Mouse (Mus musculus): ENCODE measurements around the gene Gbp4.
"Not testable (repeated sequence)": the region's sequence is repeated elsewhere in the genome, so short reads cannot be mapped to it uniquely, and the experiment has no call there.

Gene Gbp4

GRCm38 (mm10) chr5:105139409-105140088 lies at the start of gene Gbp4, which contains the start of the genes Gbp9 and Gbp8:
Gbp4 (minus strand) TSS chr5:105139586.
Gbp9 (minus strand) TSS chr5:105139539.
Gbp8 (minus strand) TSS chr5:105139540.
- DNase-seq (ENCODE audit: low spot score) = not testable (repeated sequence)

DNA sequence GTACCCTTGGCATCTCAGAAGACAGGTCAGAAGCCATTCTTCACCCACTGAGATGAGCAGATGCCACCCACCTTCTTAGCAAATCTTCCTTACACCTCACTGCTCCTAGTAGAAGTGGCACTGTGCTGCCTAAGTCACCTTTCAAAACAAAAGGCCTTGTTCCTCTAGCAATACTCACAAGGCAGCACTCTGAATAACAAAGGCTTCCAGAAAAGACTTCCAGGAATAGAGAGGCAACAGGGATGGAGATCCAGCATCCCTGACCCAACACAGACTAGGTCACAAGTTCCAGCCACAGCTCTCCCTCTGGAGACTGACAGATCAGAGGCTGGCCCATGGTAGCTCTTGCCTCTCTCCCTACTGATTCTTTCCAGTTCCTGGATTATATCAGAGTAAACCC lies 42.1 kb upstream of the Gbp4 start:
- no peak for DNase-seq (ENCODE audit: low spot score)

GRCm38 (mm10) chr5:105156582-105156981 lies 17.2 kb upstream of the Gbp4 start:
- DNase-seq (ENCODE audit: low spot score) = no peak

GRCm38 (mm10) chr5:105154049-105154448 lies 14.7 kb upstream of the Gbp4 start:
- no peak for DNase-seq (ENCODE audit: low spot score)

GRCm38 (mm10) chr5:105148062-105148461 lies 8.7 kb upstream of the Gbp4 start:
- not testable (repeated sequence) for DNase-seq (ENCODE audit: low spot score)

GRCm38 (mm10) chr5:105146447-105146846 lies 7.1 kb upstream of the Gbp4 start:
- no peak for DNase-seq (ENCODE audit: low spot score)

- not testable (repeated sequence) for DNase-seq (ENCODE audit: low spot score)
Measured at GRCm38 (mm10) chr5:105145731-105146130, 6.3 kb upstream of the Gbp4 start.

GRCm38 (mm10) chr5:105140089-105140810 lies 864 bp upstream of the Gbp4 start:
- DNase-seq (ENCODE audit: low spot score) = not testable (repeated sequence)

GRCm38 (mm10) chr5:105138906-105139305 lies 480 bp downstream of the Gbp4 start:
- DNase-seq (ENCODE audit: low spot score) = no peak

DNA sequence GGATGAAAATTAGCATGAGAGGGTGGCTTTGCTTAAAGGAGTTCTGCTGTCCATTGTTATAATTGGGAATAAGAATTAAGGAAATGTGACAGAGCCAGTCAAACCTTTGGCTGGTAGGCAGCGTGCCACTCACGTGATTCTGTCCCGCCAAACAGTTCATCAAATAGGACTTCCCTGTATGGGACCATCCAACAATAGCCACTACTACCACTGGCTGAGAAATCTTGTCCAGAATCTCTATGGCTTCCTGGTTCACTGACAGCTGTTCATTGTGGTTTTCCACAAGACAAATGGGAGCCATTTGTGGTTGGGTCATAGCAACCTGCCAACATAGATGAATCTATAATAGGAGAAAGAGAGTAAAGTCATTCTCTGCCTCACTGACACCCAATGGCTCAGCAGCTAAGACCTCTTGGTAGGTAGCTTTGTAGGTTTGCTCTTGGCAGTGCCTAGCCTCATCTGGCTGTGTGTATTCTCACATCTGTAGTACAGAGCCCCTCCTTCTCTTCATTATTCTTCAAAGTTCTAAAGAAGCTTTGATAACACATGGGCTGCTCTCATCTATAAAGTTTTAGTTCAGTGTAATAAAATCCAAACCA lies 2.6 kb downstream of the Gbp4 start:
- not testable (repeated sequence) for DNase-seq (ENCODE audit: low spot score)

- not testable (repeated sequence) for DNase-seq (ENCODE audit: low spot score)
Measured at GRCm38 (mm10) chr5:105121731-105122130, 17.7 kb downstream of the Gbp4 start.

GRCm38 (mm10) chr5:105115740-105116139 lies 23.6 kb downstream of the Gbp4 start:
- no peak for DNase-seq (ENCODE audit: low spot score)

DNA sequence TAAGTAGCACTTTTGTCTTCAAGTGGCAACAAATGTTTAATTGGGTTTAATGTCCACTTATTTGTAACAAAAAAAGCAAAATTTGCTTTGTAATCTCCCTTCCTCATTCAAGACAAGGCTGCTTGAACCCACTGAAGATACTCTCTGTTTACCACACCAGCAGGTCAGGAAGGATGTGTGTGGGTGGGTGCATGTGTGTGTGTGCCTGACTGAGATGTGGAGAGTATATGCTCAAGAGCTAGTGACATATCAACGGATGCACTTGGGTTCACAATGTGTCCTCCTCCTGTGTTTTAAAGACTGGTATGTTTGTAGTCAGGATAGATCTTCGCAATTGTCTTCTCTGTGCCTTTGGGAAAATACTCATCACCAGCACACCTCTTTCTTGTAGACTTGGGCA lies 24.7 kb downstream of the Gbp4 start:
- no peak for DNase-seq (ENCODE audit: low spot score)

DNA sequence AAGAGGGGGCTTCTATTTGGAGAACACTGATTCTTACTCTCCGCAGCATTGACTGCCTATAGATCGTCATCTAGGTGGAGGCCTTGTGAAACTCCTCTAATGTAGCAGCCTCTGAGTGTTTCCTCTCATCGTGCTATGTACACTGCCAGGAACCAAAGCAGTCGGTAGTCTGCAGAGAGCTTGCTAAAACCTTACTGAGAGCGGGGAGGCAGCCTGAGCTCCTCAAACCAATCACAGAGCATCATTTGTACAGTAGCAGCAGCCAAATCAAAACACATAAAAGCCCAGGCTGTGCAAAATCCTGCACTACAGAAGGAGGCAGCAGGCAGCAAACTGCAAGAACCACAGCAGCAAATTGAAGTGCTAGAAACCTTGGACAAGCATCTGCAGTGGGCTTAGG lies 25.7 kb downstream of the Gbp4 start:
- DNase-seq (ENCODE audit: low spot score) = no peak

DNA sequence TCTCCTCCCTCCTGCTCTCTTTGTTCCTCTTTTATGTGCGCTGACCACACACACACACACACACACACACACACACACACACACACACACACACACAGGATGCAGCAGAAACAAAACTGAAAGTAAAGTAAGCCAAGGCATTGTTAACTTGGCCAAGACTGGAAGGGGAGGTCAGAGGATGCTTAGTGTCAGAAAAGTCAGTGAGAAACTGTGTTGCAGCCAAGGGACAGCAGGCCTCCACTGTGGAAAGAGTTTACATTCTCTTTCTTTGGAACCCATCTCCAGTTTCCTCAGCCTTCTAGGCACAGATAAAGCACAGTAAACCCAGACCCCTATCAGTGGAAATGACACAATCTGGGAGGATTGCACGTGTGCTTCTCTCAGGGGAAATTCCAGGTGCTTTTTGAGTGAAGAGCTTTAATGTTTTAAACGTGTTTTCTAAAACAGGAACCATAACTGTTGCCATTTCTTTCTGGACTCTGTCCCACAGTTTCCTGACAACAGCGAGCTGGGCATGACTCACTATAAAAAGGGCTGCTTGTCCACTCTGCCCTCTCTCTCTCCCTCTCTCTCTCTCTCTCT lies 29.0 kb downstream of the Gbp4 start:
- not testable (repeated sequence) for DNase-seq (ENCODE audit: low spot score)

- DNase-seq (ENCODE audit: low spot score) = not testable (repeated sequence)
Measured at GRCm38 (mm10) chr5:105109775-105110174, 29.6 kb downstream of the Gbp4 start.

- not testable (repeated sequence) for DNase-seq (ENCODE audit: low spot score)
Measured at GRCm38 (mm10) chr5:105105689-105106088, 33.7 kb downstream of the Gbp4 start.

DNA sequence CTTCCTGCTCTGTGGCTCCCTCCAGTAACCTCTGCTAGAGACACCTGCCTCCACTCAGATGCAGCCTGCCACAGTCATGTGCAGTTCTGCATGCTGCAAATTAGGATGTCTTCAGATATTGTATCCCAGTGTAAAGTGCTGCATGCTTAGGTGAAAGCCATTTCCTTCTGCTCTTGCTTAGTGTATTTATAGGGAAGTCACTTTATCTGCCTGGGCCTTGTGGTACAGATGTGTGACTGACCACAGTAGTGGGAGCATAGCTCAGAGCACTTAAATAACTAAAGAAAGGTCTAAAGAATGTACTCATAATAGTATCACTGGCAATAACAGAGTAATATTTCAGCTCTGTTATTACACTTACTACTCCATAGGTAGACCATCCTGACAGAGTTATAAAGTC lies 57.5 kb downstream of the Gbp4 start:
- DNase-seq (ENCODE audit: low spot score) = no peak

- not testable (repeated sequence) for DNase-seq (ENCODE audit: low spot score)
Measured at GRCm38 (mm10) chr5:105068356-105068755, 71.0 kb downstream of the Gbp4 start.
